Mouse (Mus musculus) CH12.LX (cell line): ENCODE measurements around the gene Cacna1a. TPM values are rescaled to one million over a fixed set of nuclear protein-coding genes. Genes with fewer than 3 reads are reported as not detected.

Source experiments
- DNase-seq: peaks from one replicate; pipeline ENCODE4 v3.0.0-alpha.2; 2013; ENCODE audit errors: extremely low read depth
- H3K27ac ChIP-seq: 2 replicates; pipeline ENCODE4 v1.5.1; 2012; ENCODE audit warnings: low read depth, mild to moderate bottlenecking, control low read depth, moderate library complexity; ENCODE audit not compliant: insufficient read depth
- H3K27me3 ChIP-seq: replicated peaks from 2 replicates; pipeline ENCODE3; 2012; ENCODE audit warnings: inconsistent platforms
- H3K36me3 ChIP-seq, 2 experiments: replicated peaks in 1 of 2; 2 replicates each; pipeline versions ENCODE3 to v1.6.1; 2012; ENCODE audit warnings: inconsistent platforms in 1 of 2, low read length in 1 of 2, mild to moderate bottlenecking in 1 of 2, mixed read lengths in 1 of 2, moderate library complexity in 1 of 2; ENCODE audit not compliant: control insufficient read depth in 1 of 2, insufficient read depth in 1 of 2
- H3K4me1 ChIP-seq, 2 experiments: 2 replicates each; pipeline ENCODE4 v1.6.1; 2012; ENCODE audit warnings: inconsistent platforms in 1 of 2, moderate library complexity in 1 of 2; ENCODE audit not compliant: insufficient read depth in 2 of 2, control insufficient read depth in 1 of 2
- H3K4me2 ChIP-seq: 2 replicates; pipeline ENCODE4 v1.6.1; 2012; ENCODE audit warnings: low read depth, mild to moderate bottlenecking, control low read depth; ENCODE audit not compliant: poor library complexity, insufficient read depth, severe bottlenecking
- H3K4me3 ChIP-seq, 3 experiments: fragments of 150-350 bp in 1 of 3; sonication (generic) in 1 of 3; replicated peaks in 1 of 3; 2 replicates each; pipeline versions ENCODE3 to v1.5.1; 2011 to 2012; ENCODE audit warnings: low read depth in 2 of 3, low read length in 2 of 3, mild to moderate bottlenecking in 2 of 3, moderate library complexity in 2 of 3, control low read depth in 1 of 3, improper control_type of control experiment in 1 of 3, inconsistent platforms in 1 of 3, mixed read lengths in 1 of 3; ENCODE audit not compliant: poor library complexity in 1 of 3
- H3K79me2 ChIP-seq: replicated peaks from 2 replicates; pipeline ENCODE4 v1.6.1; 2012; ENCODE audit warnings: mild to moderate bottlenecking, moderate library complexity; ENCODE audit not compliant: control insufficient read depth, poor library complexity, insufficient read depth, severe bottlenecking; ENCODE audit errors: extremely low read depth
- H3K9ac ChIP-seq: 2 replicates; pipeline ENCODE4 v1.6.1; 2012; ENCODE audit warnings: low read depth, mild to moderate bottlenecking, control low read depth, moderate library complexity; ENCODE audit not compliant: insufficient read depth
- H3K9me3 ChIP-seq: replicated peaks from 2 replicates; pipeline ENCODE3; 2012; ENCODE audit warnings: low read length, inconsistent platforms, mixed read lengths
- BHLHE40 ChIP-seq: IDR thresholded peaks from 2 replicates; pipeline ENCODE4 v1.6.1; 2011; ENCODE audit warnings: mild to moderate bottlenecking, low read depth, low read length, improper control_type of control experiment
- CHD1 ChIP-seq: IDR thresholded peaks from 2 replicates; pipeline ENCODE4 v1.6.1; 2012; ENCODE audit warnings: low read depth, low read length, improper control_type of control experiment, inconsistent platforms
- CTCF ChIP-seq, 2 experiments: IDR thresholded peaks in 1 of 2; conservative IDR thresholded peaks in 1 of 2; 2 replicates each; pipeline ENCODE4 v1.5.1; 2011 to 2012; ENCODE audit warnings: low read depth in 2 of 2, low read length in 2 of 2, improper control_type of control experiment in 1 of 2, inconsistent platforms in 1 of 2, mild to moderate bottlenecking in 1 of 2, moderate library complexity in 1 of 2
- ELF1 ChIP-seq: IDR thresholded peaks from 2 replicates; pipeline ENCODE4 v1.6.1; 2014; ENCODE audit warnings: low read depth, mild to moderate bottlenecking, inconsistent platforms, low read length, improper control_type of control experiment
- EP300 ChIP-seq: IDR thresholded peaks from 2 replicates; pipeline ENCODE4 v1.6.1; 2011; ENCODE audit warnings: low read length, improper control_type of control experiment
- ETS1 ChIP-seq: conservative IDR thresholded peaks from 2 replicates; pipeline ENCODE4 v1.6.1; 2012; ENCODE audit warnings: low read depth, mild to moderate bottlenecking, inconsistent platforms, low read length, improper control_type of control experiment, moderate library complexity
- HCFC1 ChIP-seq: IDR thresholded peaks from 2 replicates; pipeline ENCODE4 v1.6.1; 2012; ENCODE audit warnings: low read depth, mild to moderate bottlenecking, inconsistent platforms, low read length, improper control_type of control experiment
- IRF4 ChIP-seq: IDR thresholded peaks from 2 replicates; pipeline ENCODE4 v1.6.1; 2014; ENCODE audit warnings: low read depth, mild to moderate bottlenecking, inconsistent platforms, low read length, improper control_type of control experiment
- JUND ChIP-seq: conservative IDR thresholded peaks from 2 replicates; pipeline ENCODE4 v1.6.1; 2011; ENCODE audit warnings: low read depth, low read length, improper control_type of control experiment
- KAT2A ChIP-seq: IDR thresholded peaks from 2 replicates; pipeline ENCODE4 v1.6.1; 2012; ENCODE audit warnings: low read length, improper control_type of control experiment, inconsistent platforms; ENCODE audit not compliant: insufficient replicate concordance
- MAFK ChIP-seq: IDR thresholded peaks from 2 replicates; pipeline ENCODE4 v1.6.1; 2011; ENCODE audit warnings: low read length, improper control_type of control experiment; ENCODE audit not compliant: insufficient replicate concordance
- MAZ ChIP-seq: IDR thresholded peaks from 2 replicates; pipeline ENCODE4 v1.6.1; 2012; ENCODE audit warnings: low read depth, mild to moderate bottlenecking, inconsistent platforms, low read length, improper control_type of control experiment, moderate library complexity
- MEF2A ChIP-seq: IDR thresholded peaks from 2 replicates; pipeline ENCODE4 v1.6.1; 2014; ENCODE audit warnings: low read depth, mild to moderate bottlenecking, inconsistent platforms, low read length, improper control_type of control experiment, borderline replicate concordance
- MYC ChIP-seq: IDR thresholded peaks from 2 replicates; pipeline ENCODE4 v1.6.1; 2011; ENCODE audit warnings: low read depth, mild to moderate bottlenecking, improper control_type of control experiment, low read length
- NELFE ChIP-seq: IDR thresholded peaks from 2 replicates; pipeline ENCODE4 v1.6.1; 2011; ENCODE audit warnings: low read depth, low read length, improper control_type of control experiment
- PAX5 ChIP-seq: IDR thresholded peaks from 2 replicates; pipeline ENCODE4 v1.6.1; 2012; ENCODE audit warnings: low read length, inconsistent platforms, mixed read lengths
- POLR2A ChIP-seq: IDR thresholded peaks from 2 replicates; pipeline ENCODE4 v1.6.1; 2011; ENCODE audit warnings: low read depth, mild to moderate bottlenecking, improper control_type of control experiment, low read length
- POLR2AphosphoS2 ChIP-seq: IDR thresholded peaks from 2 replicates; pipeline ENCODE4 v1.6.1; 2011; ENCODE audit warnings: low read depth, low read length, improper control_type of control experiment
- RAD21 ChIP-seq: IDR thresholded peaks from 2 replicates; pipeline ENCODE4 v1.6.1; 2011; ENCODE audit warnings: low read depth, mild to moderate bottlenecking, low read length, improper control_type of control experiment, moderate library complexity
- SIN3A ChIP-seq: IDR thresholded peaks from 2 replicates; pipeline ENCODE4 v1.6.1; 2012; ENCODE audit warnings: low read length, improper control_type of control experiment, inconsistent platforms
- SMC3 ChIP-seq: IDR thresholded peaks from 2 replicates; pipeline ENCODE4 v1.6.1; 2011; ENCODE audit warnings: low read depth, low read length, improper control_type of control experiment
- TCF12 ChIP-seq: IDR thresholded peaks from 2 replicates; pipeline ENCODE4 v1.6.1; 2014; ENCODE audit warnings: low read depth, mild to moderate bottlenecking, inconsistent platforms, low read length, improper control_type of control experiment
- UBTF ChIP-seq: IDR thresholded peaks from 2 replicates; pipeline ENCODE4 v1.6.1; 2012; ENCODE audit warnings: low read depth, mild to moderate bottlenecking, inconsistent platforms, low read length, improper control_type of control experiment, moderate library complexity
- USF2 ChIP-seq: conservative IDR thresholded peaks from 2 replicates; pipeline ENCODE4 v1.6.1; 2011; ENCODE audit warnings: low read depth, low read length, improper control_type of control experiment
- ZC3H11A ChIP-seq: IDR thresholded peaks from 2 replicates; pipeline ENCODE4 v1.6.1; 2012; ENCODE audit warnings: low read depth, mild to moderate bottlenecking, inconsistent platforms, low read length, improper control_type of control experiment
- ZMIZ1 ChIP-seq: IDR thresholded peaks from 2 replicates; pipeline ENCODE4 v1.6.1; 2012; ENCODE audit warnings: low read depth, mild to moderate bottlenecking, inconsistent platforms, low read length, improper control_type of control experiment
- dilution Hi-C: fragments of 300-500 bp; cut with MboI; formaldehyde crosslinking; loops from 2 replicates; pipeline ENCODE4 v1.14.3; 2020; ENCODE audit warnings: low sequenced_read_pairs; ENCODE audit not compliant: extremely low pct_unique_long_range_greater_than_20kb, extremely low pct_ligation_motif_present
- in situ Hi-C: fragments of 300-500 bp; cut with MboI; formaldehyde crosslinking; loops from 3 replicates; pipeline ENCODE4 v1.14.3; 2019; ENCODE audit warnings: low sequenced_read_pairs, low pct_ligation_motif_present, low pct_unique_long_range_greater_than_20kb, mixed read lengths
- polyA plus RNA-seq: library from polyadenylated mRNA; unstranded; fragments of >175 nt; gene quantifications from 2 replicates; pipeline ENCODE4 v1.2.1, GENCODE M21; 2012; ENCODE audit warnings: low read depth; ENCODE audit not compliant: insufficient read length
- total RNA-seq, 2 experiments: library from RNA; depleted of rRNA; stranded (reverse); fragments of 300-350 nt in 1 of 2; fragments of >200 nt in 1 of 2; gene quantifications; 2 replicates each; pipeline ENCODE4 v1.2.3; 2012 to 2014

Gene Cacna1a
- total and polyA plus RNA-seq, 3 experiments, result 2.6 to 9.4 (median 6.9) TPM

DNA sequence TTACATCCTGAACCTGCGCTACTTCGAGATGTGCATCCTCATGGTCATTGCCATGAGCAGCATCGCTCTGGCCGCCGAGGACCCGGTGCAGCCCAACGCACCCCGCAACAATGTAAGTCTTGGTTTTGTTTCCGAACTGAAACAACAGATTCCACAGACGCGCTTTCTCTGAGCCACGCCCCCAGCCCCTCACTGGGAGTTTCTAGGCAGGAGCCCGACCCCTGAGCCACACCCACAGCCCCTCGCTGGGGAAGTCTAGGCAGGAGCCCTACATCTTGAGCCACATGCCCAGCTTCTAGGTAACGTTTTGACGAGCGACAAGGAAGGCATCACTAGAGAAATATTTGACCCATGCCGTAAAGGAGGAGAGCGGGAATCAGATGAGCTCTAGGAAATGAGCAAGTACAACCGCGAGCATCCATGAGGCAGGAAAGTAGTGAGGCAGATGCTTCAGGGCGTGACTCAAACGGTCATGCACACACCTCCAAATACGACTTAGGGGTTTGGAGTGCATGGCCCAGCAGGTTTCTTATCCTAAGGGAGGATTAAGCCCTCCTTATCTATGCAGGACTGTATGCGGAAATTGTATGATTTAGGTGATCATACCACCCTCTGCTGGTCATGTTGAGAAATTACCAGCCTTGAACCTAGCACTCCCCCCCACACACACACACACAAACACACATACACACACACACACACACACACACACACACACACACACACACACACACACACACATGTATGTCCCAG, 181.9 kb downstream of the Cacna1a start:
- H3K27me3 ChIP-seq, result peaks cover 50% of the 10 kb centered on the region
- H3K4me3 ChIP-seq, result no peak overlapping the region
- no peak overlapping the region for H3K9ac ChIP-seq
- DNase-seq, result no peak
- no peaks in the 10 kb centered on the region for H3K79me2 ChIP-seq
- dilution Hi-C loops (no loop called here), in situ Hi-C loops (no loop called here)
- H3K9me3 ChIP-seq, result peaks cover 2% of the 10 kb centered on the region
- no peak for TF ChIP-seq MAZ
- no peak for TF ChIP-seq POLR2A
- TF ChIP-seq IRF4, result no peak
- peak; percentile 25 for TF ChIP-seq RAD21
- no peak for TF ChIP-seq POLR2AphosphoS2
- no peak for TF ChIP-seq UBTF
- TF ChIP-seq EP300, result no peak
- no peak for TF ChIP-seq ZC3H11A
- TF ChIP-seq ELF1, result no peak
- no peak for TF ChIP-seq KAT2A
- no peak for TF ChIP-seq TCF12
- no peak for TF ChIP-seq SIN3A
- peak; percentile 38 to 44; a peak in 2 of 4 replicates for TF ChIP-seq CTCF (conservative IDR thresholded peaks at IDR 0.05 in 1 of 2, IDR thresholded peaks at IDR 0.05 in 1 of 2; ENCODE audit: low read depth in 2 of 2, low read length in 2 of 2)
- TF ChIP-seq SMC3, result 0 out of 2 replicates have a peak, but pooled peaks have one; percentile 3
- TF ChIP-seq MYC, result no peak
- no peak for TF ChIP-seq HCFC1
- TF ChIP-seq MEF2A, result no peak
- H3K27ac ChIP-seq, result no peak overlapping the region
- H3K4me2 ChIP-seq, result no peak overlapping the region
- H3K36me3 ChIP-seq, result no peaks in the 10 kb centered on the region
- peaks cover 5% of the 10 kb centered on the region in 2 experiments; a peak in 2 of 4 replicates for H3K4me1 ChIP-seq

DNA sequence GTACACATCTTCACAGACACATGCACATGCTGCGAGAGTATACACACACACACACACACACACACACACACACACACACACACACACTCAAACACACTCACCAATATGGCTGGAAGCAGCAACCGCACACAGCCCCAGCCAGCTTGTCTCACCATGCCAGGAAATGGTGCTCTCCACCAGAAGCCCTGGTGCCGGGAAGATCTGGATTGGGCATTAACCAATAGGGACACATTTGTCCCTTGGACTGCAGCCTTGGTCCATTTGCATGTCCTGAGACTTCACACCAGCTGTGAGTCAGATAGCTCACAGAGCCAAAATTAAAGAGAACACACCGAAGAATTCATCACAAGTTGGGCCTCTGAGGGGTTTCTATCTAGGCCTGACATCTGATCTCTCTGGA, 189.2 kb downstream of the Cacna1a start:
- no peak overlapping the region for H3K4me2 ChIP-seq

More for the DNA sequence above, 189.2 kb downstream of the Cacna1a start:
- DNase-seq, result no peak
- H3K27ac ChIP-seq, result no peak overlapping the region
- H3K79me2 ChIP-seq, result no peaks in the 10 kb centered on the region
- dilution Hi-C loops (no loop called here), in situ Hi-C loops (loop anchor here (5.0 kb wide), 1 partner anchor 235 kb away; no protein-coding TSS in a partner anchor)
- no peak for TF ChIP-seq ZC3H11A
- no peak for TF ChIP-seq JUND
- no peak for TF ChIP-seq USF2
- TF ChIP-seq HCFC1, result no peak
- TF ChIP-seq MYC, result no peak
- no peak for TF ChIP-seq ZMIZ1
- no peak for TF ChIP-seq NELFE
- TF ChIP-seq MEF2A, result no peak
- no peak for TF ChIP-seq MAFK
- no peak for TF ChIP-seq RAD21
- no peak for TF ChIP-seq ELF1
- no peak for TF ChIP-seq BHLHE40
- no peak for TF ChIP-seq ETS1
- no peak for TF ChIP-seq PAX5
- no peak for TF ChIP-seq CHD1
- no peak for TF ChIP-seq EP300
- TF ChIP-seq TCF12, result no peak
- peaks cover 0 to 6% of the 10 kb centered on the region in 2 experiments for H3K36me3 ChIP-seq
- H3K4me3 ChIP-seq, result no peak overlapping the region
- peaks cover 71% of the 10 kb centered on the region for H3K27me3 ChIP-seq
- peaks cover 0 to 5% of the 10 kb centered on the region in 2 experiments; a peak in 1 of 4 replicates for H3K4me1 ChIP-seq
- no peaks in the 10 kb centered on the region for H3K9me3 ChIP-seq
- no peak overlapping the region for H3K9ac ChIP-seq
